Mouse (Mus musculus) macrophage (primary cell): Measurements from ENCODE around the gene Cnot2. TPM values are rescaled to one million over a fixed set of nuclear protein-coding genes. Genes with fewer than 3 reads are reported as not detected.

Source experiments
- H3K27ac ChIP-seq: fragments of 350-480 bp; formaldehyde crosslinking; 2 replicates; pipeline ENCODE4 v1.9.0; 2021
- H3K36me3 ChIP-seq: fragments of 350-480 bp; formaldehyde crosslinking; 2 replicates; pipeline ENCODE4 v1.9.0; 2021; ENCODE audit errors: inconsistent target
- H3K4me3 ChIP-seq: fragments of 350-480 bp; formaldehyde crosslinking; 2 replicates; pipeline ENCODE4 v1.9.0; 2021; ENCODE audit errors: inconsistent target
- H3K79me2 ChIP-seq: fragments of 350-480 bp; formaldehyde crosslinking; 2 replicates; pipeline ENCODE4 v1.9.0; 2021; ENCODE audit errors: inconsistent target
- WGBS: methylation state at CpG from one replicate; pipeline ENCODE4 v1.1.7; 2026; ENCODE audit warnings: inconsistent platforms; ENCODE audit not compliant: missing documents; 5-methylcytosine and 5-hydroxymethylcytosine counted together
- polyA plus RNA-seq: library from polyadenylated mRNA; stranded (reverse); fragments of 250-400 nt; gene quantifications from 3 replicates; pipeline ENCODE4 v1.2.4, GENCODE M21; 2018; ENCODE audit warnings: inconsistent platforms

Cnot2 gene
- polyA plus RNA-seq, 1 experiment from 2014 or later: 51.4 TPM

GRCm38 (mm10) chr10:116476559-116476958 lies 104.8 kb downstream of the Cnot2 start:
- 96% methylated on average over 3 of the region's 3 CpGs for WGBS
- H3K36me3 ChIP-seq: no peaks in the 10 kb centered on the region
- no peak overlapping the region for H3K4me3 ChIP-seq
- H3K27ac ChIP-seq: no peak overlapping the region
- H3K79me2 ChIP-seq: no peaks in the 10 kb centered on the region

GRCm38 (mm10) chr10:116475725-116476124 lies 105.6 kb downstream of the Cnot2 start:
- H3K79me2 ChIP-seq: no peaks in the 10 kb centered on the region
- no peak overlapping the region for H3K27ac ChIP-seq
- H3K36me3 ChIP-seq: no peaks in the 10 kb centered on the region
- no peak overlapping the region for H3K4me3 ChIP-seq
- 61% methylated on average over 6 of the region's 6 CpGs for WGBS

GRCm38 (mm10) chr10:116473759-116474549 lies 107.4 kb downstream of the Cnot2 start, which contains the start of gene Kcnmb4:
Gene Kcnmb4, minus strand, starts transcription at chr10:116473878.
- no peak within 1 kb of the TSS for H3K27ac ChIP-seq
- H3K79me2 ChIP-seq: no peaks in the 10 kb centered on the region
- WGBS: 1% methylated on average over 56 of the region's 92 CpGs
- H3K4me3 ChIP-seq: no peak within 1 kb of the TSS; the same call in 1 of the 2 replicates
- H3K36me3 ChIP-seq: no peaks in the 10 kb centered on the region

- WGBS: 3% methylated on average over 40 of the region's 78 CpGs
- Histone ChIP-seq H3K36me3 (no peaks in the 10 kb centered on the region), H3K27ac (no peak overlapping the region), H3K4me3 (no peak overlapping the region; the same call in 1 of the 2 replicates), H3K79me2 (no peaks in the 10 kb centered on the region)
Observed at GRCm38 (mm10) chr10:116473071-116473758, 108.1 kb downstream of the Cnot2 start.

- Histone ChIP-seq H3K36me3 (no peaks in the 10 kb centered on the region), H3K27ac (no peak overlapping the region), H3K79me2 (no peaks in the 10 kb centered on the region), H3K4me3 (no peak overlapping the region)
- WGBS: 9% methylated on average over 5 of the region's 5 CpGs
Observed at GRCm38 (mm10) chr10:116472579-116472978, 108.7 kb downstream of the Cnot2 start.

GRCm38 (mm10) chr10:116470306-116470925 lies 110.9 kb downstream of the Cnot2 start:
- no peaks in the 10 kb centered on the region for H3K36me3 ChIP-seq
- H3K79me2 ChIP-seq: no peaks in the 10 kb centered on the region
- no peak overlapping the region for H3K27ac ChIP-seq
- H3K4me3 ChIP-seq: no peak overlapping the region
- 88% methylated on average over 11 of the region's 11 CpGs for WGBS

GRCm38 (mm10) chr10:116468094-116468493 lies 113.2 kb downstream of the Cnot2 start:
- no peak overlapping the region for H3K4me3 ChIP-seq
- WGBS: 77% methylated on average over 4 of the region's 5 CpGs
- no peak overlapping the region for H3K27ac ChIP-seq
- H3K36me3 ChIP-seq: no peaks in the 10 kb centered on the region
- no peaks in the 10 kb centered on the region for H3K79me2 ChIP-seq

- WGBS: 86% methylated on average over 12 of the region's 12 CpGs
- no peak overlapping the region for H3K4me3 ChIP-seq
Observed at GRCm38 (mm10) chr10:116463753-116464345, 117.5 kb downstream of the Cnot2 start.

GRCm38 (mm10) chr10:116461443-116461842 lies 119.9 kb downstream of the Cnot2 start:
- no peaks in the 10 kb centered on the region for H3K79me2 ChIP-seq
- WGBS: 93% methylated on average over 9 of the region's 9 CpGs
- no peak overlapping the region for H3K27ac ChIP-seq
- no peaks in the 10 kb centered on the region for H3K36me3 ChIP-seq
- no peak overlapping the region for H3K4me3 ChIP-seq

More at GRCm38 (mm10) chr10:116463753-116464345, 117.5 kb downstream of the Cnot2 start:
- Histone ChIP-seq H3K36me3 (no peaks in the 10 kb centered on the region), H3K27ac (no peak overlapping the region), H3K79me2 (no peaks in the 10 kb centered on the region)

GRCm38 (mm10) chr10:116458786-116459185 lies 122.5 kb downstream of the Cnot2 start:
- WGBS: 85% methylated on average over 9 of the region's 9 CpGs

GRCm38 (mm10) chr10:116452771-116453170 lies 128.5 kb downstream of the Cnot2 start:
- no peak overlapping the region for H3K27ac ChIP-seq
- 98% methylated on average over 7 of the region's 7 CpGs for WGBS
- H3K4me3 ChIP-seq: no peak overlapping the region
- no peaks in the 10 kb centered on the region for H3K36me3 ChIP-seq
- no peaks in the 10 kb centered on the region for H3K79me2 ChIP-seq

More at GRCm38 (mm10) chr10:116458786-116459185, 122.5 kb downstream of the Cnot2 start:
- Histone ChIP-seq H3K4me3 (no peak overlapping the region), H3K36me3 (no peaks in the 10 kb centered on the region), H3K79me2 (no peaks in the 10 kb centered on the region), H3K27ac (no peak overlapping the region)

GRCm38 (mm10) chr10:116450621-116451020 lies 130.7 kb downstream of the Cnot2 start:
- Histone ChIP-seq H3K79me2 (no peaks in the 10 kb centered on the region), H3K27ac (no peak overlapping the region), H3K36me3 (no peaks in the 10 kb centered on the region), H3K4me3 (no peak overlapping the region)
- WGBS: 87% methylated on average over 9 of the region's 9 CpGs

- no peak overlapping the region for H3K27ac ChIP-seq
- no peaks in the 10 kb centered on the region for H3K36me3 ChIP-seq
- no peaks in the 10 kb centered on the region for H3K79me2 ChIP-seq
- 94% methylated on average over 12 of the region's 12 CpGs for WGBS
- no peak overlapping the region for H3K4me3 ChIP-seq
Observed at GRCm38 (mm10) chr10:116448166-116448565, 133.1 kb downstream of the Cnot2 start.

- H3K79me2 ChIP-seq: no peaks in the 10 kb centered on the region
- H3K27ac ChIP-seq: no peak overlapping the region
- no peaks in the 10 kb centered on the region for H3K36me3 ChIP-seq
- no peak overlapping the region for H3K4me3 ChIP-seq
- 88% methylated on average over 9 of the region's 9 CpGs for WGBS
Observed at GRCm38 (mm10) chr10:116447176-116447575, 134.1 kb downstream of the Cnot2 start.
